17 mouse cellular contexts compared by ENCODE assay signal in genomic region chr2:104208415-104208814, GRCm38 (mm10).
DNase-seq lines count a peak whose midpoint lies in the region; ATAC-seq lines count a peak whose summit lies in the region.
"Had no signal": no experiment of that assay in that cellular context is flagged by ENCODE, and none has a peak within 500 bp of the region (broad histone marks: within the 10 kb centered on the region; RNA-seq: fewer than 3 reads in every experiment).

No protein-coding gene starts in this region.

- DNase-seq in left cerebral cortex, postnatal 25 days (ENCODE audit: low spot score in 2 of 2), result peak; percentile 32 to 34
- DNase-seq in left cerebral cortex, adult 8-10 months (ENCODE audit: low spot score in 2 of 2), result no peak
- no peak for DNase-seq in embryo, embryonic 10.5 days (ENCODE audit: low spot score)
- DNase-seq in B cell, adult 2 months, result no peak
- no peak for DNase-seq in embryonic facial prominence, embryonic 10.5 days (ENCODE audit: low spot score)
- DNase-seq: cerebellum, adult 8-10 months; heart, adult 2 months; kidney, postnatal 4 days; lung, postnatal 10 days; thymus, postnatal 4 days had no signal

- H3K36me3 ChIP-seq in forebrain, embryonic 15.5 days, result peaks cover 12% of the 10 kb centered on the region; the same call in 1 of the 2 replicates
- peaks cover 11% of the 10 kb centered on the region for H3K36me3 ChIP-seq in hindbrain, embryonic 15.5 days
- H3K36me3 ChIP-seq in neural tube, embryonic 12.5 days, result no peaks in the 10 kb centered on the region
- no peaks in the 10 kb centered on the region for H3K36me3 ChIP-seq in embryonic facial prominence, embryonic 10.5 days (replicated peaks)
- H3K36me3 ChIP-seq: intestine, embryonic 15.5 days; limb, embryonic 12.5 days had no signal

- no peaks in the 10 kb centered on the region for H3K9me3 ChIP-seq in forebrain, embryonic 15.5 days
- no peaks in the 10 kb centered on the region for H3K9me3 ChIP-seq in hindbrain, embryonic 15.5 days
- H3K9me3 ChIP-seq in neural tube, embryonic 12.5 days, result no peaks in the 10 kb centered on the region
- no peaks in the 10 kb centered on the region for H3K9me3 ChIP-seq in embryonic facial prominence, embryonic 10.5 days
- H3K9me3 ChIP-seq: intestine, embryonic 15.5 days; limb, embryonic 12.5 days had no signal

- peaks cover 18% of the 10 kb centered on the region for H3K4me1 ChIP-seq in forebrain, embryonic 15.5 days
- H3K4me1 ChIP-seq in hindbrain, embryonic 15.5 days (replicated peaks), result peaks cover 23% of the 10 kb centered on the region
- H3K4me1 ChIP-seq in neural tube, embryonic 12.5 days, result peaks cover 8% of the 10 kb centered on the region; the same call in 1 of the 2 replicates
- peaks cover 13% of the 10 kb centered on the region for H3K4me1 ChIP-seq in embryonic facial prominence, embryonic 10.5 days
- H3K4me1 ChIP-seq: intestine, embryonic 15.5 days had no signal

- no peak overlapping the region for H3K4me3 ChIP-seq in forebrain, embryonic 15.5 days
- no peak overlapping the region for H3K4me3 ChIP-seq in hindbrain, embryonic 15.5 days
- no peak overlapping the region for H3K4me3 ChIP-seq in neural tube, embryonic 12.5 days
- H3K4me3 ChIP-seq in embryonic facial prominence, embryonic 10.5 days, result no peak overlapping the region
- H3K4me3 ChIP-seq: erythroblast, embryonic 14.5 days; heart, adult 2 months; intestine, embryonic 15.5 days; limb, embryonic 12.5 days had no signal

- intact Hi-C loops in left cerebral cortex, postnatal 25 days (cut with DNase I), result no loop called here

- ATAC-seq in forebrain, embryonic 15.5 days (replicated peaks), result peak; percentile 33
- ATAC-seq in hindbrain, embryonic 15.5 days (ENCODE audit: low FRiP score, low read depth), result no peak; the same call in 1 of the 2 replicates
- peak; percentile 57; the same call in 1 of the 2 replicates for ATAC-seq in neural tube, embryonic 12.5 days (ENCODE audit: low FRiP score, low read depth)

- H3K27me3 ChIP-seq in forebrain, embryonic 15.5 days, result no peaks in the 10 kb centered on the region
- no peaks in the 10 kb centered on the region for H3K27me3 ChIP-seq in hindbrain, embryonic 15.5 days
- no peaks in the 10 kb centered on the region for H3K27me3 ChIP-seq in neural tube, embryonic 12.5 days (replicated peaks)
- H3K27me3 ChIP-seq in embryonic facial prominence, embryonic 10.5 days (replicated peaks; ENCODE audit: low read depth, poor library complexity, severe bottlenecking), result no peaks in the 10 kb centered on the region
- H3K27me3 ChIP-seq: intestine, embryonic 15.5 days; limb, embryonic 12.5 days had no signal

- WGBS in forebrain, embryonic 15.5 days, result 54% methylated on average over 5 of the region's 5 CpGs
- 36% methylated on average over 5 of the region's 5 CpGs for WGBS in hindbrain, embryonic 15.5 days
- 66% methylated on average over 5 of the region's 5 CpGs for WGBS in neural tube, embryonic 12.5 days
- 79% methylated on average over 5 of the region's 5 CpGs for WGBS in embryonic facial prominence, embryonic 10.5 days

- H3K9ac ChIP-seq in forebrain, embryonic 15.5 days (replicated peaks), result no peak overlapping the region
- no peak overlapping the region for H3K9ac ChIP-seq in hindbrain, embryonic 15.5 days
- no peak overlapping the region for H3K9ac ChIP-seq in neural tube, embryonic 12.5 days
- H3K9ac ChIP-seq: intestine, embryonic 15.5 days; limb, embryonic 12.5 days; liver, embryonic 14.5 days had no signal

- H3K4me2 ChIP-seq in forebrain, embryonic 15.5 days (replicated peaks), result no peak overlapping the region
- peak overlapping the region; percentile 34; the same call in 1 of the 2 replicates for H3K4me2 ChIP-seq in hindbrain, embryonic 15.5 days
- 0 out of 2 replicates have a peak overlapping the region, but pooled peaks have one; percentile 0 for H3K4me2 ChIP-seq in neural tube, embryonic 12.5 days (replicated peaks)
- H3K4me2 ChIP-seq: intestine, embryonic 15.5 days; limb, embryonic 12.5 days had no signal

- H3K27ac ChIP-seq in forebrain, embryonic 15.5 days (replicated peaks), result peak overlapping the region; percentile 58
- peak overlapping the region; percentile 71; the same call in 1 of the 2 replicates for H3K27ac ChIP-seq in hindbrain, embryonic 15.5 days (replicated peaks)
- no peak overlapping the region for H3K27ac ChIP-seq in neural tube, embryonic 12.5 days
- no peak overlapping the region for H3K27ac ChIP-seq in embryonic facial prominence, embryonic 10.5 days (replicated peaks)
- H3K27ac ChIP-seq: heart, adult 2 months; intestine, embryonic 15.5 days; limb, embryonic 12.5 days; liver, embryonic 14.5 days had no signal

Comparison
In these comparisons a context has a peak if more than half of its experiments do, and no peak if none do; other contexts are left out.
1. DNase-seq: peak in left cerebral cortex, postnatal 25 days (2 of 2); none in left cerebral cortex, adult 8-10 months (0 of 2), embryo, embryonic 10.5 days (single experiment), B cell, adult 2 months (0 of 2) and embryonic facial prominence, embryonic 10.5 days (single experiment).
2. H3K27ac ChIP-seq: peak in forebrain, embryonic 15.5 days (single experiment) and hindbrain, embryonic 15.5 days (single experiment); none in neural tube, embryonic 12.5 days (single experiment) and embryonic facial prominence, embryonic 10.5 days (single experiment).